Mouse (Mus musculus) kidney, postnatal 0 days (tissue): ENCODE measurements at regions not wholly inside any gene's neighbourhood (a gene's known extent, or its start where the extent isn't known, plus 50 kb on each side); places are given as distances from the start of the nearest gene placed in this dataset.

ENCODE experiments used
- ATAC-seq: fragments of 200-750 bp; cut with Nextera tagmentation; replicated peaks from 2 replicates; pipeline ENCODE4 v1.8.0; 2017; ENCODE audit warnings: low read depth, moderate number of reproducible peaks, moderate TSS enrichment, moderate library complexity; ENCODE audit not compliant: low FRiP score
- DNase-seq: peaks from one replicate; pipeline ENCODE4 v3.0.0-alpha.2; 2016; ENCODE audit warnings: low spot score
- H3K27ac ChIP-seq: fragments of 300-500 bp; sonication (generic); 2 replicates; pipeline ENCODE4 v1.5.1; 2014; ENCODE audit warnings: mild to moderate bottlenecking
- H3K27me3 ChIP-seq: fragments of 300-500 bp; sonication (generic); 2 replicates; pipeline ENCODE4 v1.6.1; 2014; ENCODE audit warnings: low read length, mixed read lengths; ENCODE audit not compliant: insufficient read depth
- H3K36me3 ChIP-seq: fragments of 300-500 bp; sonication (generic); 2 replicates; pipeline ENCODE4 v1.6.1; 2014; ENCODE audit warnings: low read length, mixed read lengths; ENCODE audit not compliant: insufficient read depth
- H3K4me1 ChIP-seq: fragments of 300-500 bp; sonication (generic); replicated peaks from 2 replicates; pipeline ENCODE4 v1.6.1; 2014; ENCODE audit warnings: antibody characterized with exemption, low read length, mixed read lengths; ENCODE audit not compliant: insufficient read depth
- H3K4me2 ChIP-seq: fragments of 300-500 bp; sonication (generic); 2 replicates; pipeline ENCODE4 v1.6.1; 2014; ENCODE audit warnings: mild to moderate bottlenecking, low read length, moderate library complexity, mixed read lengths
- H3K4me3 ChIP-seq: fragments of 300-500 bp; sonication (generic); replicated peaks from 2 replicates; pipeline ENCODE4 v1.5.1; 2014; ENCODE audit warnings: low read depth, low read length
- H3K9ac ChIP-seq: fragments of 300-500 bp; sonication (generic); 2 replicates; pipeline ENCODE4 v1.6.1; 2014; ENCODE audit warnings: low read depth, low read length
- H3K9me3 ChIP-seq: fragments of 300-500 bp; sonication (generic); replicated peaks from 2 replicates; pipeline ENCODE4 v1.6.1; 2016; ENCODE audit warnings: low read length, inconsistent platforms, mixed read lengths
- CTCF ChIP-seq: IDR thresholded peaks from 2 replicates; pipeline ENCODE4 v1.5.1; 2016; ENCODE audit warnings: antibody characterized with exemption, low read depth, mild to moderate bottlenecking, moderate library complexity
- WGBS: fragments of 180-500 bp; shearing (Covaris S2); extraction: QIAGEN DNeasy Blood & Tissue Kit; methylation state at CpG from one replicate; pipeline ENCODE4 v1.1.7; 2014; 5-methylcytosine and 5-hydroxymethylcytosine counted together

DNA sequence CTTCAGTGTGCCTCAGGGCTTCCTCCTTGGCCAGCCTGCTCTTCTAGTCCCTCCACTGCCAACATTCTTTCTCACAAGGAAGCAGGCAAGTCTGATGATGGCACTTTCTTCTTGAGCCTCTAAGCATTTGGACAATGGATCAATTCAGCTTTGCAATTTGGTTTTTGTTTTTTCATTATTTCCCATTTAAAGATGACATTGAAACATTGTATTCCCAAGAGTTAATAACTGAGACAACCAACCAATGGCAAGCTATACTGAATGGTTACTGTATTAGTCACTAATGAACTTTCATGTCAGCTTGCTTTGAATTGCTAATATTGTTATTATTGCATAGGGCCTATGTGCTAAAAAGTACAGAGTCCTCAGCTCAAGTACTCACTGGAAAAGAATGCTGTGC lies 89.5 kb upstream of the Ogfrl1 start:
- H3K36me3 ChIP-seq, result no peaks in the 10 kb centered on the region
- H3K4me3 ChIP-seq, result no peak overlapping the region
- no peak overlapping the region for H3K27ac ChIP-seq
- no peaks in the 10 kb centered on the region for H3K4me1 ChIP-seq
- H3K9ac ChIP-seq, result no peak overlapping the region
- H3K9me3 ChIP-seq, result no peaks in the 10 kb centered on the region
- DNase-seq (no peak), ATAC-seq (no peak)
- H3K27me3 ChIP-seq, result no peaks in the 10 kb centered on the region
- no peak overlapping the region for H3K4me2 ChIP-seq
- no peak for TF ChIP-seq CTCF

DNA sequence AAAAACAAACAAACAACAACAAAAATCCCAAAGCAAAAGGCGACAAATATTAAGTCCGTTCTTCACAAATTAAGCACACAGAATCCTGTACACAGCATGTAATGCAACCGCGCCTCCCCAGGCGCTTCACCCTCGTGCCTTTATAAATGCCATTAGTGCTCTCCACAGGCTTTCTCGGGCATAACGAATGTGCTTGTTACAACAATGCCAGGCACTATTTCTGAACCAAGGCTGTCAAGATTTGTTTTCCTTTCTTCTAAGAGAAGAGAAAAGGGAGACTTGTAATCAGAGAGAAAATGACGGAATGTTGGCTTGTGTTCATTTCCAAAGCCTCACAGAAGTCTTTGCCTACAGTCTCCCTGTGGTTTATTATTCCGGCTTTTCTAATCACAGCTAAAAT lies 93.1 kb upstream of the Ogfrl1 start:
- no peak overlapping the region for H3K27ac ChIP-seq
- H3K9ac ChIP-seq, result no peak overlapping the region
- H3K9me3 ChIP-seq, result no peaks in the 10 kb centered on the region
- DNase-seq (peak; percentile 76), ATAC-seq (peak; percentile 60)
- 30% methylated on average over 10 of the region's 10 CpGs for whole genome bisulfite sequencing
- no peak overlapping the region for H3K4me3 ChIP-seq
- no peaks in the 10 kb centered on the region for H3K27me3 ChIP-seq
- no peak for TF ChIP-seq CTCF
- no peaks in the 10 kb centered on the region for H3K36me3 ChIP-seq
- H3K4me2 ChIP-seq, result peak overlapping the region; percentile 19; the same call in 1 of the 2 replicates
- no peaks in the 10 kb centered on the region for H3K4me1 ChIP-seq

DNA sequence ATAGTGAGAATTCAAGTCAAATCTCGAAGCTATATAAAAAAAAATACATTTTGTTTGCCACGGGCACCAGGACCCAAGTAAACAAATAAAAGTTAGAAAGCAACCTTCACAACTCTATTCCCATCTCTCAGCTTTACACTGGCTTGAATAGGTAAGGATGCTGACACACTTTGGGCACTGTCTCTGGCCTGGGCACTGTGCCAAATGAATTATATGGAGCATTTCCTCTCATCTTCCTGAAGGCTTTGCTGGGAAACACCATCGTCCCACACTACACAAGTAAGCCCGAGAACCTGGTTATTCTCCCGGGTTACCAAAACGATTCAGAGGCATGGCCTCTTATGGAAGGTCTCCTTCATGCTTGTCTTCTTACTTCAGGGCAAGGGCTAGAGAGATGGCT lies 93.5 kb upstream of the Ogfrl1 start:
- Histone ChIP-seq H3K27me3 (no peaks in the 10 kb centered on the region), H3K27ac (no peak overlapping the region), H3K4me3 (no peak overlapping the region), H3K36me3 (no peaks in the 10 kb centered on the region), H3K9ac (no peak overlapping the region), H3K9me3 (no peaks in the 10 kb centered on the region), H3K4me2 (0 out of 2 replicates have a peak overlapping the region, but pooled peaks have one; percentile 19), H3K4me1 (no peaks in the 10 kb centered on the region)
- DNase-seq (peak; percentile 33), ATAC-seq (0 out of 2 replicates have a peak, but pooled peaks have one; percentile 52)
- 35% methylated on average over 6 of the region's 6 CpGs for WGBS
- no peak for TF ChIP-seq CTCF

DNA sequence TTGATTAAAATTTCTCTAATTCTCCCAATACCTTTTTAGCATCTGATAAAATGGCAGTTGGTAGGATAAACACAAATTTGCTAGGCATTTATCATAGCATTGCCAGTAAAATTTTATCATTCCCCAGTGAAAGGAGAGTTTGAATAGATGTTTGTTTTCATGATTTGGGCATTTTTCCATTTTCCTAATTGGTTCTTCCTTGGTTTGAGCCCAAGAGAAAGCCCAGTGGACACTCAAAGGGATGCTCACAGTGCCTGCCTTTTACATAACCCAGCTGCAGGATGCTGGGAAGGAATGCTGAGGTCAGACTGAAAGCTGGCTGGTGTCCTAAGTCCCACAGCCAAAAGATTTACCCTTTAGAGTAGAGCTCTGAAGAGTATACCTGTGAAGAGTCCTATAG lies 95.4 kb upstream of the Ogfrl1 start:
- no peaks in the 10 kb centered on the region for H3K9me3 ChIP-seq
- H3K4me1 ChIP-seq, result no peaks in the 10 kb centered on the region
- no peak overlapping the region for H3K9ac ChIP-seq
- H3K4me3 ChIP-seq, result no peak overlapping the region
- no peak overlapping the region for H3K27ac ChIP-seq
- H3K36me3 ChIP-seq, result no peaks in the 10 kb centered on the region
- H3K27me3 ChIP-seq, result no peaks in the 10 kb centered on the region
- no peak for ATAC-seq
- DNase-seq, result no peak
- no peak for TF ChIP-seq CTCF
- no peak overlapping the region for H3K4me2 ChIP-seq

DNA sequence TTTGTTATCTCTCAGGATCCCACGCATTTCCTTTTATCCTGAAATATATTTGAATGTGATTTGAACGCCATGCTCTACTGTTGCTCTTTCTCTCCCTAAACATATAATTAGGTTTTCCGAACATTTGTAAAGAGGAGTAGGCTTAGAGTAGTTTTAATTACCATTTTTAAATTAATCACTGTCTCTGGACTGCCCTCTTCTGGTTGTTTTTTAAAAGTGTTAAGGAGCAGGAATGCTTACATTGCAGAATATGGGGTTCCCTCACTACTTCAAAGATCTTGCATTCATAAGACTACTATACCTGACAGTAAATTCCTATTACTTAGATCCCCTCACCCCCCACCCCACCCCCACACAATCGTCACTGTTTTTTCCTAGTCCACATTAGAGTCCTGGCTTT lies 97.8 kb upstream of the Ogfrl1 start:
- peak; percentile 64 for TF ChIP-seq CTCF
- WGBS, result 37% methylated on average over 4 of the region's 4 CpGs
- H3K27ac ChIP-seq, result no peak overlapping the region
- ATAC-seq, result no peak
- no peak overlapping the region for H3K4me2 ChIP-seq
- H3K27me3 ChIP-seq, result no peaks in the 10 kb centered on the region
- H3K4me3 ChIP-seq, result no peak overlapping the region
- H3K4me1 ChIP-seq, result no peaks in the 10 kb centered on the region
- peak; percentile 75 for DNase-seq
- H3K36me3 ChIP-seq, result no peaks in the 10 kb centered on the region
- H3K9ac ChIP-seq, result no peak overlapping the region
- no peaks in the 10 kb centered on the region for H3K9me3 ChIP-seq

DNA sequence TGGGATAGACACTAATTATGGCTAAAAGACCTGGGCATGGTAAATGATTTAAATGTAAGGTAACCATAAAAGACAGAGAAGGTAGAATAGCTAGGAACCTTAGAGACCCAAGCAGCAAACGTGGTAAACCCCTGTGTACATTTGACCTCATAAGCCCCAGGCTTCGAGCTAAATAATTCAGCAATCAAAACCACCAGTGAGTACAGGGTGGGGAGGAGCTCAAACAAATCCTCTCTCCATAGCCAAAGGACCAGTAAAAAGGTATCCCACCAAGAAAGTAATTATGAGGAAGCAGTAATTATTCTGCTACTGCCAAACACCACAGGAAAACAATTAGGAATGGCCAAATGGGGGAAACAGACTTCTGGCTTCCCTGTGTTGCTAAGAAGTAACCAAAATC lies 122.5 kb upstream of the Ogfrl1 start:
- Histone ChIP-seq H3K9ac (no peak overlapping the region), H3K4me3 (no peak overlapping the region), H3K27me3 (no peaks in the 10 kb centered on the region), H3K9me3 (no peaks in the 10 kb centered on the region), H3K4me2 (no peak overlapping the region), H3K4me1 (no peaks in the 10 kb centered on the region), H3K36me3 (no peaks in the 10 kb centered on the region), H3K27ac (no peak overlapping the region)
- WGBS, result 48% methylated on average over 2 of the region's 2 CpGs
- no peak for DNase-seq
- TF ChIP-seq CTCF, result no peak
- ATAC-seq, result no peak

DNA sequence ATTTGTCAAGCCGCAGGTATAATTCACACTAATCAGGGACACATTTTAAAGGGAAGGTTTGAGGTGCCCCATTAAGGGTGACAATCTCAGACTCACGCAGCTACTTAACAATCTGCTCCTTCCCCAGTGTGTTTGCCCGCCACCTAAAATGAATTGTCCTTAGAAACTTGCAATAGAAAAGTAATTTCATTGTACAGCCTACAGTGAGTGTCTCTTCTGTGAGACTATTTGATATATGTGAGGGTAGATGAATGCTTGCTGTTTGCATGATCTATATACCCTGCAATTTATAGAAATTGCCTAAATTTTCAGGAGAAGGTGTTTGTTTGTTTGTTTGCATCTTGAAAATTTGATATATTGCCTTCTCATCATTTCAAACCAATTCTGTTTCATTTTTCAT lies 135.1 kb upstream of the Ogfrl1 start:
- no peak for TF ChIP-seq CTCF
- 82% methylated on average over 3 of the region's 3 CpGs for WGBS
- Histone ChIP-seq H3K4me1 (no peaks in the 10 kb centered on the region), H3K4me3 (no peak overlapping the region), H3K4me2 (no peak overlapping the region), H3K9ac (no peak overlapping the region), H3K27ac (no peak overlapping the region), H3K9me3 (no peaks in the 10 kb centered on the region), H3K36me3 (no peaks in the 10 kb centered on the region), H3K27me3 (no peaks in the 10 kb centered on the region)
- ATAC-seq (no peak), DNase-seq (no peak)
